Mouse (Mus musculus) left cerebral cortex, postnatal 14 days (tissue): Measurements from ENCODE around the gene AU040320. TPM values are rescaled to one million over a fixed set of nuclear protein-coding genes. Genes with fewer than 3 reads are reported as not detected.

Experiments used
- total RNA-seq, 2 experiments: library from RNA; stranded (reverse); gene quantifications; 2 replicates each; pipeline ENCODE4 v1.2.3; 2021

The AU040320 gene
- total RNA-seq, 2 experiments from 2014 or later, result 53.8 to 55.3 TPM

Other genes starting within 250 kb of the AU040320 start
- gene Ago4, start 220.1 kb upstream of the AU040320 start, total RNA-seq, result 1 to 10 TPM; 6.3 to 6.8 TPM
- gene Clspn, start 196.6 kb upstream of the AU040320 start, total RNA-seq, result 1 to 10 TPM; 1.1 to 2.0 TPM
- gene 5730409E04Rik, start 143.7 kb upstream of the AU040320 start, total RNA-seq, result 10 to 100 TPM; 86.1 to 89.8 TPM
- gene Psmb2, start 75.9 kb upstream of the AU040320 start, total RNA-seq, result 100 to 1,000 TPM; 106 to 115 TPM
- not detected for gene Tfap2e, start 17.3 kb upstream of the AU040320 start, total RNA-seq
- gene Ncdn, start 106 bp upstream of the AU040320 start, total RNA-seq, result 100 to 1,000 TPM; 959 to 969 TPM
- 10 to 100 TPM; 43.9 to 51.8 TPM for gene Zmym4, start 214.6 kb downstream of the AU040320 start, total RNA-seq